Mouse (Mus musculus) urinary bladder, postnatal 25 days (tissue): ENCODE measurements around the gene Mtg1.

Experiments
- DNase-seq: peaks from one replicate; pipeline ENCODE4 v3.0.0; 2022; ENCODE audit warnings: low spot score

Mtg1 gene

DNA sequence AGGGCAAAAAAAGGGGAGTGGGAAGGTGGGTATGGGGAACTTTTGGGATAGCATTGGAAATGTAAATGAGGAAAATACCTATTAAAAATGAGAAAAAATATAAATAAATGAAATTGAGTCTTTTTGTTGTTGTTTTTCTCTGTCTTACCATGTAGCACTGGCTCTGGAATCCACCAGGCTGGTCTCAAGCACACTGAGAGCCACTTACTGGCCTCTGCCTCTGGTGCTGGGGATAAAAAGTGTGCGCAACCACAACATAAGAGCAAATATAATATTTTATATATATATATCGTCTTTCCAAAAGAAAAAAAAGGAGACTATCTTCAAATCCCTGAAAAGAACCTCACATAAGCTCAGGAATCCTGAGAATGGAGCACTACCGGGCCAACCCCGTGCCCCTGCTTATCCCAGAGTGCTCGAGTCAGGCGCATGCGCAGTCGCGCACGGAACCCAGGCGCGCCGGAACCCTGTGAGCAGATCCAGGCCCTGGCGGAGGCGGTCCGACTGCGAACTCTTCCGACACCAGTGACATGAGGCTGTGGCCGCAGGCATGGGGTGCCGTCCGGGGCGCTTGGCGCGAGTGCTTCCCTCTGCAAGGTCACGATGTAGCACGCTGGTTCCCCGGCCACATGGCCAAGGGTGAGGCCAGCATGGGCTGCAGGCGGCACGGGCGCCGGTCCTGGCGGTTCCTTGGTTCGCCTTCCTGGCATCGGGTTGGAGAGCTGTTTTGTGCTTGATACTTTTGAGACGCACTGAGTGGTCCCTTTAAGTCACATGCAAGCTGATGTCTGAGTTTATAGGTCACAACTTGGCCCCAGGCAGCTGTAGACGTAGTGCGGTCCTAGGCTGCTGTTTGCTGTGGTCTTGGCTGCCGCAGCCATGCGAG lies at the start of gene Mtg1:
Gene Mtg1, plus strand, starts transcription at position 430 of the 886 bp plus-strand sequence.
- DNase-seq, result peak; percentile 99

DNA sequence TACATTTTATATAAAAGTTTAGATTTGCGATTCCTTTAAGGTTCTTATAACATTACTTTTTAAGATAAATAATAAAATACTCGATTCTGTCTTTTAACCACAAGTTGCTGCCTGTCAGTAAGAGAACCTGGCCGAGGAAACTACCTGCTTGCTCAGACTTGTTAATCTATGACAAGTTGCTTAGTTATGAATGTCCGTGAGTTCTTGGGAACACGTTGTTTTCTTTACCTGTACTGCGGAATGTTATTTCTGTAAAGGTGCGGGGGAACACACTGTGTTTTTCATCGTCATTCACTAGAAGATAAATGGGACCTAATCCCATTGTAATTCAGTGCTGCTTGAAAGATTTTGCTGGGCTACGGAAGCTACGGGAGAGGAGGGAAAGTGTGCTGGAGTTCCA lies 46.8 kb upstream of the Mtg1 start:
- DNase-seq, result no peak

DNA sequence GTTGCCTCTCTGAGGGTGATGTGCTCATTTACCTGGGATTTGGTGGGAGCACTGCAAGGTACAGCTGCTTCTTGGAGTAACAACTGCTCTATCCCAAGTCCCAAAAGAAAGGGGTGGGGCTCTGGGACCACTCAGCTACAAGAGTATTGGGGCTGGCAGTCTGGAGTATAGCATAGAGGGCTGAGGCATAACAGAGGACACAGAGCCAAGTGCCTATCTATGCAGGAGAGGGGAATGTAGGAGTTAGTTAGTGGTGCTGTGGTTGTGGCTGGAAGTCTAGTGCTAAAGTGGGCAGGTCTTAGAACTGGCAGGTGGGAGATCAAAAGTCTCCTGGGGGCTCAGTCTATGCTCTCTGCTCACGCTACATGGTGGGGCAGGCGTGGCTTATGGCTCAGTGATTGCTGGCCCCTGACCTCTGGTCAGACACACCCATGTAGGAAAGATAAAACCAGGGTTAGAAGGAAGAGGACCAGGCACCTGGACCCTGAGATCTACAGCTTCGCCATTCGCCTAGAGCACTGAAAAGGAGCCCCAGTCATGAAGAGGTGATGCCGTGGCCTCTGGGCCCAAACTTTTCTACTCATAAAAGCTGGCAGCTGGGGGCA lies 44.3 kb upstream of the Mtg1 start, which contains the start of gene Prap1:
Gene Prap1, plus strand, starts transcription at position 472 of the 605 bp plus-strand sequence.
- no peak for DNase-seq

DNA sequence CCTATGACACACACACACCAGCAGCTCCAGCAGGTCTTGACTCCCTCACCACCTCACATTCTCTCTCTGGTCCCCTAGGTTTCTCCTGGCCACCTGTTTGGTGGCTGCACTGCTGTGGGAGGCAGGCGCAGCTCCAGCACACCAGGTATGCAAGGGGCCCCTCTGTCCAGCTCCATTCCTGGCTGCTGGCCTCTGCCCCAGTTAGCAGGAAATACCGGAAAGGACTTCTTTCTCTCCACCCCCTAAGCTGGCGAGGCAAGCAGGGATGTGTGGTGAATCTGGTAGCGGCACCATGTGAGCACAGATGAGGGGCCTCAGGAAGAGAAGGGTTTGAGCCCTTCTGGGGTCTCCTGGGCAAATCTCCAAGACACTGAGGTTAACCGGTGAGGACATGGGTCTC lies 42.4 kb upstream of the Mtg1 start:
- DNase-seq, result no peak

DNA sequence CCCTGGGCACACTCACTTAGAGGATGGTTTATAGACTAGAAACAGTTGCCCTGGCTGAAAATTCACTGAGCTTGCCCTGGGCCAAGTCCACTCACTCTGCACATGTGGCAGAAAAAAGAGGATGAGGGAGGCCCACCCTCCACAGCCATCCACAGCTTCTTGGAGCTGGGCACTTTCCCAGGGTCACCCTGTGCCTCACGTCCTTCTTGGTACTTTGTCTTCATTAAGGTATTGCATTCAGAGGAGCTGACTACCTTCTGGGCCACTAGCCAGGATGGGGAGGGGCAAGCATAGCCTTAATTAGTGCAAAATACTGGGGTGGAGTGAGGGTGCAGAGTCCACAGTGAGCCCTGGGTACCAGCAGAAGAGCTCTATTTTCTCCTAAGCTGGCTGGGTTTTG lies 41.8 kb upstream of the Mtg1 start:
- no peak for DNase-seq

DNA sequence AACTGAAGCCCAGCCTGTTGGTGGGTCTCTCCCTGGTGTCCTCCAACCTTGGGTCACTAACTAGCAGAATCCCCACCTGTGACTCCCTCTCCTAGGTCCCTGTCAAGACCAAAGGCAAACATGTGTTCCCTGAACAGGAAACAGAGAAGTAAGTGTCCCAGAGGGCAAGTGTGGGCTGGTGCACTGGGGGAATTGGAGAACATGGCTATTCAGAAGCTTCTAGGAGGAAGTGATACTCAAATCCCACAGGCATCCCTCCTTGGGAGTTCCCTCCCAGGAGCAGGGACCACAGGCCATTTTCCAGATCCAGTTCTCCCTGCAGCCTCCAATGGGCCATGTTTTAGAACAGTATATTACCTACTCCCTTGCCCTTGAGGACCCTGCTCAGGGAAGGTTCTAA lies 41.3 kb upstream of the Mtg1 start:
- no peak for DNase-seq

DNA sequence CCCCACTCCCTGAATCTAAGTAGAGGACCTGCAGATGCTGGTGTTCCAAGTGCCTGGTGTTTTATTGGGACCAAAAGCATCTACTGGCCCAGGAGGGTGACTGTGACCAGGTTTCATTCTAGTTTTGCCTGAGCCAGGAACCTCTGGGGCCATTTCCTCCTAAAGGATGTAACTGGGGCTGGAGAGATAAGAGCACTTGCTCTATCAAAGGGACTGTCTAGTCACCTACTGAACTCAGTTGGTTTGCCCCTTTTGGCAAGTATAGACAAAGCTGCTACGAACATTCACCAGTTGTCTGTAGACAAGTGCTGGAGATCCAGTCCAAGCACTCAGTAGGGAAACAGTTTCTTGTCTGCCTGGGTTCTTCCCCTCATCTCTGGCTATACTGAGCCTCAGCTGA lies 38.9 kb upstream of the Mtg1 start:
- DNase-seq, result no peak

DNA sequence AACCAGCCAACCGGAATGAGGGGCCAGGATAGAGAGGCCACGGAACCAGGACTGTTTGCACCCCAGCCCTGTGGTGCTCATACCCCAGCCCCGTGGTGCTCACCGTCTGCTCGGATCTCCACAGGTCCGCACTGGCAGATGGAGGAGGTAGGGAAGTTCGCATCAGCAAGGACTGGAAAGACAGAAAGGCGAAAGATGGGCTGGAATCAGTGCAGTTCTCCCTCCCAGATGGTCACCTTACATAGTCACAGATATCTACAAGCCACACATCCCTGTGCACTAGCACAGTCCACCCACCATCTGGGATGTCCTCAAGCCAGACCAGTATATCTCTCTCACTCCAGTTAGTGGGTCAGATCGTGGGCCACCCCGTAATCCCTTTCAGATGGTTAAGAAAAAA lies 35.9 kb upstream of the Mtg1 start:
- no peak for DNase-seq

DNA sequence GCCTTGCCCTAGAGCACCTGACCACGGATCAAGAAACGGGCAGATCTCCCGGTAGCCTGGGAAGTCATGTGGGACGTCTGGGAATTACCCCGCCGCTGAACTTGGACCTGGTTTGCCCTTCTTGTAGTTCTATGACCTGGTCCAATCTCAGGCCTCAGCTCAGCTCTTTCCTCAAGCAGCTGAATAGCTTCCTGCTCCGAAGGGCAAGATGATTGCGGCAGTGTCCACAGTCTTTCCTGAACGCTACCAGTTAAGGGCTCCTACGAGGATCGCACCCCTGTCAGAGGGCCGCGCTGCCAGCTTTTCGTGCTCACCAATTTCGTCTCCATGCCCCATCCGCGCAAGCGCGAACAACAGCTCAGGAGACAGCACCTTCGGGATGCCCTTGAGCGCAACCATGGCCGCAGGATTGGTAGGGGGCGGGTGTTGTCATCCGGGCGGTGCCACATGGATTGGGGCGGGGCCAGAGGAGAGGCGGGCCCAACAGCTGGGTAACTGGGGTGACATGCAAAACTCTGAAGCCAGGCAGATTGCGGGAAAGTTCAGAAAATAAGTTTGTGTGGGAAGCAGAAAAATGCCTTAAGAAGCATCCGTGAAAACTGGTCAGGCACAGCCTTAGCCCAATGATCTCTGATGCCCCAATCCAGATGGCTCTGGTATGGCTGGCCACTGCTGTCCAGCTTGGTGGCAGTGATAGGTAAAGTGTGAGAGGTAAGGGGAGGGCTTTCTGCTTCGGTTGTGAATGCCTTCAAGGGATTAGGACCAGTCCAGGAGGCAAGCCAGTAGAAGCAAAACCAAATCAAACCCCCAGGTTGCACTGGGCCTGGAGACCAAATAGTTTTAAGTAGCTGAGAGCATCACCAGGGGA lies 35.1 kb upstream of the Mtg1 start, which contains the start of gene Fuom:
Gene Fuom, minus strand, starts transcription at position 449 of the 868 bp plus-strand sequence.
- peak; percentile 83 for DNase-seq

DNA sequence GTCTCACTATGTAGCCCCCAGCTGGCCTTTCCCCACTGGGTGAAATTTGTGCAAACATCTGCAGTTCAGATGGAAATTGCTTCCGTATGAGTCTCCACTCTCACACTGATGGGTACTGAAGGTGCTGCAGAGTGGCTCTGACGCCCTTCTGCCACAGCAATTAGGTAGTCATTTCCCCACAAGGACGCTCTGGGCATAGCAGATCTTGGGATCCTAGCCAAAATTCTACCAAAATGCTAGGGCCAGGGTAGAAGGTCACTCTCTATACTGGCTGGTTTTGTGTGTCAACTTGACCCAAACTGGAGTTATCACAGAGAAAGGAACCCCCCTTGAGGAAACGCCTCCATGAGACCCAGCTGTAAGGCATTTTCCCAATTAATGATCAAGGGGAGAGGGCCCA lies 33.4 kb upstream of the Mtg1 start:
- no peak for DNase-seq

DNA sequence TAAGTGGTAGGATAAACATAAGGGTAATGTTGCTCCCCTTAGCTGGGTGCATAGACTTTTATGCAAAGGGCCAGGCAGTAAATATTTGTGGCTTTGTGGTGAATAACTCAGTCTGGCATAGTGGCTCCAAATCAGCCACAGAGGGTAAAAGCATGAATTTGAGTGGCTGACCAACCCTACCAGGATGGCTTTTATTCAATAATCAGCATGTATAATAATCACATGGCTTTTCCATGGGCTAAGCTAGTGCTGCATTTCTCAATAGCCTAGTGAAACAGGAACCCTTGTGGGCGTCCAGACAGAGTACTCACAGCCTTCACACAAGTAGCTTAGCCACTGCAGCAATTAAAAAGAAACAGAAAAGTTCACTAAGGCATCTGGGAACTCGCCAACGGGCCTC lies 25.4 kb upstream of the Mtg1 start:
- no peak for DNase-seq

DNA sequence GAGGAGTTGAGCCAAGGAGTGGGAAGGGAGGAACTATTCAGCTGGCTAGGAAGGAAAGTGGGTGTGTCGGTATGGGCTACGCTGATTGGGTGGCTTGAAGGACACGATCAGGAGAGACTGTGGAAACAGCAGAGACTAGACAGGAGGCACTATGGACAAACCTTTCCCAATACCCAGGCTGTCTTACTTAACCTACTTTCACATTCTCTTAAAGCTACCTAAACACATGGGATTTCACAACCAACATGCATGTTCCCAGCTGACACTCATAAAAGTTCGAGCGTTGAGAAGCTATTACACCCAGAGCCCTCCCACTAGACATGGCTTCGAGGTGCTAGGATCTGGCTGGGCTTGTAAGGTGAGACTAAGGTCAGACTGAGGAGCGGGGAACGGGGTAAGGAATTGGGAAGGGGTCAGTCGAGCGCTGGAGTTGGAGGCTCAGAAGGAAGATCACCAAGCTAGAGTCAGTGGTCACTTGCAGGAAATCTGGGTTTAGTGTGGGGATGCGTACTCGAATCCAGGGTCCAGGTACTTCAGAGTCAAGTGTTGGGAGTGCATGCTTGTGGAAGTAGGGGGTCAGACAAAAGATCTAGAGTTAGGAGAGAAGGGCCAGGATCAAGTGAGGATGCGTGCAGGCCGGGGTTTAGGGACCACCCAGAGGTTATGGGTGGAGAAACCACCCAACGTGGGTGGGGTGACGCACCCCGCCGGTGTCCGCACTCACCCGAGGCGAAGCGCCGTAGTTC lies 21.6 kb upstream of the Mtg1 start, which contains the start of gene Paox:
Gene Paox, plus strand, starts transcription at position 217 of the 746 bp plus-strand sequence.
- no peak for DNase-seq

DNA sequence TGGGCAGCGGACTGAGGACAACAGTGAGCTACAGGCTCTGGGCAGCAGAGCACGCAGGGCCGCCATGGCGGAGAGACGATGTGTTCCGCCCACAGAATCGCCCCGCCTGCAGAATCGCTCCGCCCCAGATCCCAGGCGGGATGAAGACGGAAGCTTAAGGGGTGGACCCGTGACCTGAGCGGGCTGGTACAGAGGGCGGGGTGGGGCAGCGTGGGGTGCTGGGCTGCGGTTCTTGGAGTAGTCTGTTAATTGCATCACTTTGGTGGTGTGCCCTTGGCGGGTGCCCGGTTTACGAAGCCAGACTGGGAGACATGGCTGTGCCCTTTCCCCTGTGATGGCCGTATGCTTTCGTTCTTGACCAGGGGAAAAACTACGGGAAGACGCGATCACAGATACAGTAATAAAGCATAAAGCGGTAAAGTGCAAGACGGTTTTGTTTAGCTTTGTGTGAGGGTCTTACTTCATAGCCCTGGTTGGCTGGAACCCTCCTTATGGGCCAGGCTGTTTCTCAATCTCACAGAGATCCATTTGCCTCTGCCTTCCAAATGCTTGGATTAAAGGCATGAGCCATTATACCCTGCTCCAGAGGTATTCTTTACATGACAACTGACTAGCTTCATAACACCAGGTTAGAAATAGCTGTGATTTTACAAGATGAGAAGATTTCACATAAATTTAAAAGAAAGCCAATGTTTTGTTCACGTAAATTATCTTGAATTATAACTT lies 20.9 kb upstream of the Mtg1 start, which contains the start of gene Echs1:
Gene Echs1, minus strand, starts transcription at position 148 of the 726 bp plus-strand sequence.
- peak; percentile 82 for DNase-seq

DNA sequence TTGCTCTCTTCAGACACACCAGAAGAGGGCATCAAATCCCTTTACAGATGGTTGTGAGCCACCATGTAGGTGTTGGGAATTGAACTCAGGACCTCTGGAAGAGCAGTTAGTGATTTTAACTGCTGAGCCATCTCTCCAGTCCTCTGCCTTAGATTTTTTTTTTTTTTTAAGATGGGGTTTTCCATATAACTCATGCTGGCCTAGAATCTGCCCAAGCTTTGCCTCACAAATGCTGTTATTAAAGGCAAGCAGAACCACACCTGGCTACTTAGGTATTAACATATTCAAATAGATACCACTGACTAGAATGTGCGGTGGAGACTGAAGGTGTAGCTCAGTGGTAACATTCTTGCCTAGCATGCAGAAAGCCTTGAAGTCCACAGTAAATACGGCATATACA lies 16.9 kb upstream of the Mtg1 start:
- DNase-seq, result no peak

DNA sequence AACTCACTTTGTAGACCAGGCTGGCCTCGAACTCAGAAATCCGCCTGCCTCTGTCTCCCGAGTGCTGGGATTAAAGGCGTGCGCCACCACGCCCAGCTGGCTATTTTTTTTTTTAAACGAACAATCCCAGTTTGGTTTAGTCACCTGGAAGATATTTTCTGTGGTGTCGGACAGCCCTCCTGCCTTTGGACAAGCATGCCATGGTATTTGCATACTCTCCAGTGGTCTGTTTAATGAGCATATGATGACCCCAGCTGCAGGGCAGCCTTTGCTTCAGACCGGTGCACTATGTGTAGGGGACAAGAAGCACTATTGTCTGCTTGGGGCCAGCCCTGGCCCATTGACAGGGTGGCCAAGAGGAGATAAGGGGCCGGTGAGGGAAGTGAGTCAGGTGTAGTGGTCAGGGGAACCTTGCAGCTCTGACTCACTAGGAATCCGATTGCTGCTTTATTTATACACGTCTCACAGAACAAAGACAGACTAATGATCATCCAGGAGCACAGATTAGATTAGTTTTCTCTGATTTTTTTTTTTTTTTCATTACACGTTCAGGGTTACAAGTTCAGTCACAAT lies 15.9 kb upstream of the Mtg1 start:
- DNase-seq, result no peak

DNA sequence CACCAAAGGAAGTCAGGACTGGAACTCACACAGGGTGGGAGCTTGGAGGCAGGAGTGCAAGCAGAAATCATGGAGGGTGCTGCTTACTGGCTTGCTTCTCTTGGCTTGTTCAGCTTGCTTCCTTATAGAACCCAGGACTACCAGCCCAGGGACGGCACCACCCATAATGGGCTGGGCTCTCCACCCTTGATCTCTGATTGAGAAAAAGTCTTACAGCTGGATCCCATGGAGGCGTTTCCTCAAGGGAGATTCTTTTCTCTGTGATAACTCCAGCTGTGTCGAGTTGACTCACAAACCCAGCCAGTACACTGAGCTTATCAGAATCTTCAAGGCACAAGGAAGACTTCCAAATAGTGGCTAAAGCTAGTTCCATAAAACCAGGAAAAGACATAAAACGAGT lies 14.6 kb upstream of the Mtg1 start:
- no peak for DNase-seq

DNA sequence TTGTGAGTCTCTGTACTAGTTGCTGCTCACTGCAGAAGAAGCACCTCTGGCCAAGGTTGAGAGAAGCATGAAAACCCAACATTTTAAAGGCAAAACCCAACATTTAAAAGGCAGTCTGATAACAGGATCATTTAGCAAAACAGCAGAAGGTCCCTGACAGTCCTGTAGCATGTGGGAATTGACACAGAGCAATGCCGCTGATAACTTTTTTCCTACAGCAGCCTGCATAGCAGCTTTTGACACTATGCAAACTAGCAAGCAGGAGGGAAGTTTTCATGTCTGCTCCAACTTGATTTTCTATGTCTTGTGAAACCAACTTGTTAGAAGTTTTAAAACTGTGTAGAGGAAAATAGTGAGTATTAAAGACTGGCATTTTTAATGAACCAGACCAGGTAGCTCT lies 13.0 kb upstream of the Mtg1 start:
- no peak for DNase-seq

DNA sequence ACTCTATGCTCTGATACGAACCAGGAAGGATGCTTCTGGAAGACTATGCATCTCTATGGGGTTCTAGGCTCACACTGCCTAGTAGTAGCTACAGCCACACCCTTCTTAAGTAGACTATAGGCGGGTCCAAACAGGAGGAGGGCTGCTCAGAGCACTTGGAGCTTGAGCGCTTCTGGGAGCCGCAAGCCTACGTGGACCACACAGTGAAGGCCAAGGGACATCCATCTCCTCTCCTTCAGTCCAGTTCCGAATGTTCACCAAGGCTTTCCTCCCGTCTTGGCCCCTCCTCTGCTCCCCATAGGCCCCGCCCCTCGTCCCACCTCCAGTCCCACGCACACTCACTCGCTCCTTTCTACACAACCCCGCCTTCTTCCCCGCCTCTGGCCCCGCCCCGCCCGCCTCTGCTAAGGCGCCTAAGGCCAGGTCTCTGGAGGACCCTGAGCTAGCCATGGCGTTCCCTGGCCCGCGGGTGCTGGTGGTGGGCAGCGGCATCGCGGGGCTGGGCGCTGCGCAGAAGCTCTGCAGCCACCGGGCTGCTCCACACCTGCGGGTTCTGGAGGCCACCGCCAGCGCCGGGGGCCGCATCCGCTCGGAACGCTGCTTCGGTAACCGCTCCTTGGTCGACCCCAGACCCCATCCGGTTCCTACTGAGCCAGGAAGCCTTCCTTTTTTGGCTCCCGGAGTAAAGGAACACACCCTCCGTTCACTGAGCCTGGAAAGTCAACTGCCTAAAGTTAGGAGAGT lies 11.9 kb upstream of the Mtg1 start:
- peak; percentile 94 for DNase-seq

DNA sequence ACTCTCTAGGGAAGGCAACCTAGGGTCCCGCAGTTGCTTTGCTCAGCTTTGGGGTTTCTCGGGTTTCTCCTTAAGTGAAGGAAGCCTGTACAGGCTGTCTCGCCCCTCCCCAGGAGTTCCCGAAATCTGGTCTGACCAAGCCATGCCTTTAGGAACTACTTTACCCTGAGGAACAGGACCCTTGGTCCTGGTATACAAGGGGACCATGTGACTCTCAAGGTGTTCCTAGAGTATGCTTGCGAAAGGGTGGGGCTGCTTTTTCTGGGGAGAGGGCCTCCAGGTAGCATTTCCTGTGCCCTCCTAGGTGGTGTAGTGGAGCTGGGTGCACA lies 11.4 kb upstream of the Mtg1 start:
- no peak for DNase-seq

DNA sequence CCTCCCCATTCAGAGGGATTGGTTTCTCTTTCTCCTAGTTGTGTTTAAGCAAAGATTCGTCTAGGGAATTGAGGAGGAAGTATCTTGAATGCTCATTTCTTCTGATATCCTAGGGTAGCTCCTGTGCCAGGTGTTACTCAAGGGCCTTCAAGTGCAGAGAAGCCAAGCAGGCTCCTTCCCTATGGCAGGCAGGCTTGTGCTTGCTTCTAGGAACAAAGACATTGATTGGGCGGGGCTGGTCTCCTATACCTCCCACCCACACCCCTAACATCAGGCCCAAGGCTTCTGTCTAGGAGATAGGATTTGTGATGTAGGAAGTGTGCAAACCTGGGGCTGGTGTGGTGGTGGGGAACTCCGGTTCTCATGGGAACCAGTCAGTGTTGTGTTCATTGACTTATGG lies 10.4 kb upstream of the Mtg1 start:
- DNase-seq, result no peak
